Mouse (Mus musculus) gastrocnemius, adult 2 months (tissue): Measurements from ENCODE around the gene Uncx. TPM values are rescaled to one million over a fixed set of nuclear protein-coding genes. Genes with fewer than 3 reads are reported as not detected.
A peak's percentile ranks its signal among the peaks of the same experiment; 100 is the strongest.

Experiments used
- DNase-seq: peaks from one replicate; pipeline ENCODE4 v3.0.0; 2022
- H3K27ac ChIP-seq: fragments of 200-600 bp; 2 replicates; pipeline ENCODE4 v1.8.1; 2022; ENCODE audit warnings: mild to moderate bottlenecking
- H3K4me3 ChIP-seq: fragments of 200-600 bp; 2 replicates; pipeline ENCODE4 v1.8.1; 2022; ENCODE audit warnings: mild to moderate bottlenecking, moderate library complexity
- CTCF ChIP-seq: fragments of 200-600 bp; IDR thresholded peaks from 2 replicates; pipeline ENCODE4 v1.8.1; 2022; ENCODE audit warnings: antibody characterized with exemption, mild to moderate bottlenecking, moderate library complexity
- intact Hi-C: fragments of 180-260 bp; cut with DNase I; formaldehyde crosslinking; loops from one replicate; pipeline ENCODE4 v1.15.1; 2025
- total RNA-seq, 2 experiments: library from RNA; stranded (reverse); gene quantifications; 2 replicates each; pipeline ENCODE4 v1.2.3; 2021

Uncx gene
- total RNA-seq, 2 experiments from 2014 or later = not detected

- Histone ChIP-seq H3K4me3 (peak overlapping the region; percentile 33), H3K27ac (no peak overlapping the region)
- no peak for TF ChIP-seq CTCF
- no peak for DNase-seq
- intact Hi-C loops = no loop called here
These were observed 15.1 kb downstream of the Uncx start for GRCm38 (mm10) chr5:139558468-139558804.

- Histone ChIP-seq H3K27ac (no peak overlapping the region), H3K4me3 (no peak overlapping the region)
- intact Hi-C loops = no loop called here
- DNase-seq = no peak
- no peak for TF ChIP-seq CTCF
These were observed 15.8 kb downstream of the Uncx start for GRCm38 (mm10) chr5:139558917-139559660.

- no peak overlapping the region for H3K27ac ChIP-seq
- TF ChIP-seq CTCF = no peak
- DNase-seq = no peak
- no peak overlapping the region for H3K4me3 ChIP-seq
- intact Hi-C loops = no loop called here
These were observed 16.5 kb downstream of the Uncx start for GRCm38 (mm10) chr5:139559782-139560181.

- no peak overlapping the region for H3K4me3 ChIP-seq
- no peak overlapping the region for H3K27ac ChIP-seq
- no peak for TF ChIP-seq CTCF
- intact Hi-C loops = no loop called here
- no peak for DNase-seq
These were observed 18.2 kb downstream of the Uncx start for GRCm38 (mm10) chr5:139561363-139562001.

GRCm38 (mm10) chr5:139564663-139565062 is 21.4 kb downstream of the Uncx start:
- H3K27ac ChIP-seq = no peak overlapping the region
- TF ChIP-seq CTCF = no peak
- no peak overlapping the region for H3K4me3 ChIP-seq
- intact Hi-C loops = no loop called here
- DNase-seq = no peak

- no peak overlapping the region for H3K27ac ChIP-seq
- DNase-seq = no peak
- no peak overlapping the region for H3K4me3 ChIP-seq
- intact Hi-C loops = no loop called here
- no peak for TF ChIP-seq CTCF
These were observed 22.2 kb downstream of the Uncx start for GRCm38 (mm10) chr5:139565462-139565861.

- no peak for TF ChIP-seq CTCF
- Histone ChIP-seq H3K4me3 (no peak overlapping the region), H3K27ac (no peak overlapping the region)
- DNase-seq = no peak
- intact Hi-C loops = no loop called here
These were observed 23.5 kb downstream of the Uncx start for GRCm38 (mm10) chr5:139566640-139567399.

- H3K27ac ChIP-seq = no peak overlapping the region
- no peak for DNase-seq
- intact Hi-C loops = no loop called here
- no peak for TF ChIP-seq CTCF
- H3K4me3 ChIP-seq = no peak overlapping the region
These were observed 24.8 kb downstream of the Uncx start for GRCm38 (mm10) chr5:139568079-139568478.

GRCm38 (mm10) chr5:139572526-139572925 is 29.2 kb downstream of the Uncx start:
- Histone ChIP-seq H3K4me3 (no peak overlapping the region), H3K27ac (no peak overlapping the region)
- intact Hi-C loops = no loop called here
- no peak for DNase-seq
- TF ChIP-seq CTCF = no peak

- Histone ChIP-seq H3K27ac (no peak overlapping the region), H3K4me3 (no peak overlapping the region)
- no peak for TF ChIP-seq CTCF
- no peak for DNase-seq
- intact Hi-C loops = no loop called here
These were observed 30.5 kb downstream of the Uncx start for GRCm38 (mm10) chr5:139573606-139574311.

GRCm38 (mm10) chr5:139575054-139575453 is 31.8 kb downstream of the Uncx start:
- DNase-seq = no peak
- no peak for TF ChIP-seq CTCF
- no peak overlapping the region for H3K27ac ChIP-seq
- no peak overlapping the region for H3K4me3 ChIP-seq
- intact Hi-C loops = no loop called here

- Histone ChIP-seq H3K4me3 (no peak overlapping the region), H3K27ac (no peak overlapping the region)
- TF ChIP-seq CTCF = no peak
- intact Hi-C loops = loop anchor here (2.0 kb wide), 1 partner anchor 57 kb away; no protein-coding TSS in a partner anchor
- no peak for DNase-seq
These were observed 37.0 kb downstream of the Uncx start for GRCm38 (mm10) chr5:139580171-139580743.
